Mouse (Mus musculus): Measurements from ENCODE around the gene Tes. TPM values are rescaled to one million over a fixed set of nuclear protein-coding genes. Genes with fewer than 3 reads are reported as not detected.

Gene Tes
- 222 TPM for polyA plus RNA-seq (2017; shearing (Covaris generic))

GRCm38 (mm10) chr6:17064936-17065790 is at the start of gene Tes:
Tes (plus strand) TSS chr6:17065149.

Other genes starting within 250 kb of the Tes start
- gene Tfec, start 166.7 kb upstream of the Tes start, polyA plus RNA-seq (2017; shearing (Covaris generic)), result 0.29 TPM
- gene Cav2, start 216.0 kb downstream of the Tes start, polyA plus RNA-seq (2017; shearing (Covaris generic)), result 2.3 TPM
- not detected for gene Cav1, start 241.2 kb downstream of the Tes start, polyA plus RNA-seq (2017; shearing (Covaris generic))

All from inflammation-experienced regulatory T-cells, adult 16 weeks (primary cell).